ENCODE assay signal across 8 mouse cellular contexts in genomic region chr7:99538421-99538820, GRCm38 (mm10). TPM values are rescaled to one million over a fixed set of nuclear protein-coding genes. Genes with fewer than 3 reads are reported as not detected.
DNase-seq lines count a peak whose midpoint lies in the region; ATAC-seq and TF ChIP-seq lines count a peak whose summit lies in the region.
"Had no signal": no experiment of that assay in that cellular context is flagged by ENCODE, and none has a peak within 500 bp of the region (broad histone marks: within the 10 kb centered on the region; RNA-seq: fewer than 3 reads in every experiment).

No protein-coding gene starts in this region.

- no peaks in the 10 kb centered on the region for H3K27me3 ChIP-seq in forebrain, embryonic 13.5 days

- peak overlapping the region; percentile 87 for H3K4me2 ChIP-seq in forebrain, embryonic 13.5 days

- DNase-seq in layer of hippocampus, adult 2 months (ENCODE audit: low spot score in 2 of 2), result no peak
- no peak for DNase-seq in layer of hippocampus, adult 9-10 months (ENCODE audit: low spot score)
- DNase-seq in cerebellum, postnatal 25 days, result no peak
- no peak for DNase-seq in retina, embryonic 14.5 days (ENCODE audit: low spot score)

- no peak for TF ChIP-seq CTCF in layer of hippocampus, adult 2 months (conservative IDR thresholded peaks at IDR 0.05)
- TF ChIP-seq CTCF in bone marrow macrophage, adult 2 months (IDR thresholded peaks at IDR 0.05; ENCODE audit: low read depth, low read length), result no peak

- H3K79me2 ChIP-seq in macrophage (ENCODE audit: inconsistent target), result peaks cover 77% of the 10 kb centered on the region

- H3K27ac ChIP-seq in layer of hippocampus, adult 2 months, result peak overlapping the region; percentile 95
- H3K27ac ChIP-seq in bone marrow macrophage, adult 2 months (ENCODE audit: insufficient read depth, low read depth, low read length), result peak overlapping the region; percentile 4; the same call in 1 of the 2 replicates
- no peak overlapping the region for H3K27ac ChIP-seq in forebrain, embryonic 13.5 days
- peak overlapping the region; percentile 66; the same call in 1 of the 2 replicates for H3K27ac ChIP-seq in macrophage

- H3K4me3 ChIP-seq in layer of hippocampus, adult 2 months, result peak overlapping the region; percentile 89; the same call in 1 of the 2 replicates
- H3K4me3 ChIP-seq in bone marrow macrophage, adult 2 months (ENCODE audit: insufficient read depth, low read length), result no peak overlapping the region
- H3K4me3 ChIP-seq in forebrain, embryonic 13.5 days, result no peak overlapping the region
- H3K4me3 ChIP-seq in macrophage (ENCODE audit: inconsistent target), result no peak overlapping the region

- H3K9ac ChIP-seq in forebrain, embryonic 13.5 days, result no peak overlapping the region; the same call in 1 of the 2 replicates

- TF ChIP-seq POLR2A in bone marrow macrophage, adult 2 months (IDR thresholded peaks at IDR 0.05; ENCODE audit: borderline replicate concordance, low read depth, low read length), result no peak

- no peak for ATAC-seq in forebrain, embryonic 13.5 days
- ATAC-seq: intestine, embryonic 16.5 days had no signal

- 68% methylated on average over 4 of the region's 4 CpGs for WGBS in forebrain, embryonic 13.5 days
- 85% methylated on average over 4 of the region's 4 CpGs for WGBS in macrophage (ENCODE audit: missing documents)

- no peaks in the 10 kb centered on the region for H3K36me3 ChIP-seq in forebrain, embryonic 13.5 days (ENCODE audit: poor library complexity, severe bottlenecking)
- peaks cover 8% of the 10 kb centered on the region; the same call in 1 of the 2 replicates for H3K36me3 ChIP-seq in macrophage (ENCODE audit: inconsistent target)

- peaks cover 73% of the 10 kb centered on the region for H3K4me1 ChIP-seq in bone marrow macrophage, adult 2 months (ENCODE audit: control insufficient read depth, insufficient read depth, low read length)
- H3K4me1 ChIP-seq in forebrain, embryonic 13.5 days, result peaks cover 57% of the 10 kb centered on the region

- H3K9me3 ChIP-seq in forebrain, embryonic 13.5 days (replicated peaks), result no peaks in the 10 kb centered on the region

RNA-seq across cellular contexts. Expression of gene Arrb1, which starts 3.2 kb away (rescaled TPM):
- 100 to 1,000 TPM; 143 to 148 TPM for total RNA-seq in layer of hippocampus, adult 2 months (2021)
- polyA plus RNA-seq in bone marrow macrophage, adult 2 months (2012; ENCODE audit: insufficient read depth, insufficient read length, missing spikeins), result 127 and 135 TPM in 2 replicates
- polyA plus RNA-seq in forebrain, embryonic 13.5 days (2015; fragmentation: Nextera tagmentation; extraction: Ambion mirVana), result 7.4 and 10.6 TPM in 2 replicates
- 100 to 1,000 TPM in 19 of 26 experiments, 10 to 100 TPM in 6, 1 to 10 TPM in 1; 9.2 to 300 (median 218) TPM for total RNA-seq in macrophage (2018; cell fraction: chromatin; rRNA removed)
- 100 to 1,000 TPM in 8 of 26 experiments, 10 to 100 TPM in 18; 54.2 to 130 (median 88.0) TPM for total RNA-seq in macrophage (2018; cell fraction: cytosol; rRNA removed)
- 100 to 1,000 TPM in 17 of 26 experiments, 10 to 100 TPM in 9; 25.9 to 208 (median 130) TPM for total RNA-seq in macrophage (2018; cell fraction: nucleus; rRNA removed)
- polyA plus RNA-seq in macrophage (2018), result 65.3 to 97.8 TPM (median 73.5 TPM) in 3 replicates

RNA-seq across cellular contexts. Expression of gene Rps3, which starts 54.9 kb away (rescaled TPM):
- 100 to 1,000 TPM; 278 to 289 TPM for total RNA-seq in layer of hippocampus, adult 2 months (2021)
- 1,023 and 1,161 TPM in 2 replicates for polyA plus RNA-seq in bone marrow macrophage, adult 2 months (2012; ENCODE audit: insufficient read depth, insufficient read length, missing spikeins)
- polyA plus RNA-seq in forebrain, embryonic 13.5 days (2015; fragmentation: Nextera tagmentation; extraction: Ambion mirVana), result 638 and 696 TPM in 2 replicates
- 100 to 1,000 TPM in 1 of 26 experiments, 10 to 100 TPM in 25; 26.2 to 122 (median 50.9) TPM for total RNA-seq in macrophage (2018; cell fraction: chromatin; rRNA removed)
- total RNA-seq in macrophage (2018; cell fraction: cytosol; rRNA removed), result 100 to 1,000 TPM; 181 to 369 (median 243) TPM
- 100 to 1,000 TPM in 5 of 26 experiments, 10 to 100 TPM in 21; 59.6 to 128 (median 84.4) TPM for total RNA-seq in macrophage (2018; cell fraction: nucleus; rRNA removed)
- 269 to 859 TPM (median 797 TPM) in 3 replicates for polyA plus RNA-seq in macrophage (2018)
